Mouse (Mus musculus) testis, postnatal 10 days (tissue): ENCODE measurements around the gene Ell.
A peak's percentile ranks its signal among the peaks of the same experiment; 100 is the strongest.
"Not testable (repeated sequence)": the region's sequence is repeated elsewhere in the genome, so short reads cannot be mapped to it uniquely, and the experiment has no call there.

Experiments
- DNase-seq: peaks from one replicate; pipeline ENCODE4 v3.0.0; 2021; ENCODE audit warnings: low spot score

Ell gene

GRCm38 (mm10) chr8:70564696-70565235, 25.5 kb downstream of the Ell start:
- no peak for DNase-seq

- DNase-seq = peak; percentile 83
Observed at GRCm38 (mm10) chr8:70565561-70565960, 26.3 kb downstream of the Ell start.

- no peak for DNase-seq
Observed at GRCm38 (mm10) chr8:70570360-70570759, 31.1 kb downstream of the Ell start.

- no peak for DNase-seq
Observed at GRCm38 (mm10) chr8:70570990-70571389, 31.7 kb downstream of the Ell start.

GRCm38 (mm10) chr8:70574302-70574701, 35.0 kb downstream of the Ell start:
- DNase-seq = no peak

GRCm38 (mm10) chr8:70574915-70575314, 35.7 kb downstream of the Ell start:
- peak; percentile 67 for DNase-seq

GRCm38 (mm10) chr8:70577207-70577606, 38.0 kb downstream of the Ell start:
- no peak for DNase-seq

GRCm38 (mm10) chr8:70583476-70584387, 44.5 kb downstream of the Ell start:
- no peak for DNase-seq

GRCm38 (mm10) chr8:70584606-70585257, 45.5 kb downstream of the Ell start:
- no peak for DNase-seq

GRCm38 (mm10) chr8:70585258-70585652, 46.0 kb downstream of the Ell start:
- DNase-seq = peak; percentile 81

- not testable (repeated sequence) for DNase-seq
Observed at GRCm38 (mm10) chr8:70587955-70588354, 48.7 kb downstream of the Ell start.

GRCm38 (mm10) chr8:70591569-70591968, 52.3 kb downstream of the Ell start:
- DNase-seq = no peak

- peak; percentile 69 for DNase-seq
Observed at GRCm38 (mm10) chr8:70593173-70593572, 53.9 kb downstream of the Ell start.

- DNase-seq = peak; percentile 95
Observed at GRCm38 (mm10) chr8:70593961-70594609, 54.8 kb downstream of the Ell start, which contains the start of gene Isyna1. TSS of gene Isyna1 (plus strand) at chr8:70594373.

- peak; percentile 82 for DNase-seq
Observed at GRCm38 (mm10) chr8:70594621-70595564, 55.6 kb downstream of the Ell start.

GRCm38 (mm10) chr8:70595811-70596210, 56.6 kb downstream of the Ell start:
- DNase-seq = no peak

- no peak for DNase-seq
Observed at GRCm38 (mm10) chr8:70596216-70596615, 57.0 kb downstream of the Ell start.

GRCm38 (mm10) chr8:70596775-70597416, 57.6 kb downstream of the Ell start:
- DNase-seq = peak; percentile 76

- peak; percentile 69 for DNase-seq
Observed at GRCm38 (mm10) chr8:70597417-70598272, 58.4 kb downstream of the Ell start.

- DNase-seq = peak; percentile 92
Observed at GRCm38 (mm10) chr8:70598283-70598682, 59.0 kb downstream of the Ell start.
